Mouse (Mus musculus) limb, embryonic 14.5 days (tissue): ENCODE data around the gene Clec4a2. TPM values are rescaled to one million over a fixed set of nuclear protein-coding genes. Genes with fewer than 3 reads are reported as not detected.
"Not testable (repeated sequence)": the region's sequence is repeated elsewhere in the genome, so short reads cannot be mapped to it uniquely, and the experiment has no call there.

Experiments
- ATAC-seq: fragments of 200-750 bp; cut with Nextera tagmentation; 2 replicates; pipeline ENCODE4 v1.8.0; 2017; ENCODE audit warnings: low read depth, moderate number of reproducible peaks, moderate TSS enrichment; ENCODE audit not compliant: low FRiP score
- DNase-seq: peaks from one replicate; pipeline ENCODE4 v3.0.0-alpha.2; 2015; ENCODE audit warnings: low spot score
- H3K27ac ChIP-seq: fragments of 300-500 bp; sonication (generic); replicated peaks from 2 replicates; pipeline ENCODE4 v1.5.1; 2014; ENCODE audit warnings: low read depth, mild to moderate bottlenecking, low read length, moderate library complexity, mixed read lengths
- H3K27me3 ChIP-seq: fragments of 300-500 bp; sonication (generic); 2 replicates; pipeline ENCODE4 v1.6.1; 2014; ENCODE audit warnings: low read length, mixed read lengths; ENCODE audit not compliant: control insufficient read depth, insufficient read depth
- H3K36me3 ChIP-seq: fragments of 300-500 bp; sonication (generic); 2 replicates; pipeline ENCODE4 v1.6.1; 2014; ENCODE audit warnings: mild to moderate bottlenecking, low read length, moderate library complexity, mixed read lengths; ENCODE audit not compliant: control insufficient read depth, insufficient read depth
- H3K4me1 ChIP-seq: fragments of 300-500 bp; sonication (generic); 2 replicates; pipeline ENCODE4 v1.6.1; 2014; ENCODE audit warnings: antibody characterized with exemption, low read length, mixed read lengths; ENCODE audit not compliant: control insufficient read depth, insufficient read depth
- H3K4me2 ChIP-seq: fragments of 300-500 bp; sonication (generic); replicated peaks from 2 replicates; pipeline ENCODE4 v1.6.1; 2014; ENCODE audit warnings: low read depth, mild to moderate bottlenecking, low read length, moderate library complexity; ENCODE audit not compliant: severe bottlenecking
- H3K4me3 ChIP-seq: fragments of 300-500 bp; sonication (generic); replicated peaks from 2 replicates; pipeline ENCODE4 v1.5.1; 2014; ENCODE audit warnings: low read length
- H3K9ac ChIP-seq: fragments of 300-500 bp; sonication (generic); 2 replicates; pipeline ENCODE4 v1.6.1; 2014; ENCODE audit warnings: mild to moderate bottlenecking, low read depth, low read length, moderate library complexity; ENCODE audit not compliant: severe bottlenecking
- H3K9me3 ChIP-seq: fragments of 300-500 bp; sonication (generic); 2 replicates; pipeline ENCODE4 v1.6.1; 2016; ENCODE audit warnings: low read length; ENCODE audit not compliant: control insufficient read depth
- POLR2A ChIP-seq: fragments of 200-500 bp; IDR thresholded peaks from 2 replicates; pipeline ENCODE4 v1.8.0; 2012; ENCODE audit warnings: inconsistent platforms, mild to moderate bottlenecking, moderate library complexity, borderline replicate concordance; ENCODE audit not compliant: insufficient read depth, insufficient read length; ENCODE audit errors: extremely low read depth
- WGBS: fragments of 180-500 bp; shearing (Covaris S2); extraction: QIAGEN DNeasy Blood & Tissue Kit; methylation state at CpG from one replicate; pipeline ENCODE4 v1.1.7; 2014; 5-methylcytosine and 5-hydroxymethylcytosine counted together
- polyA plus RNA-seq, 2 experiments: library from polyadenylated mRNA; depleted of rRNA in 1 of 2; stranded (reverse) in 1 of 2; unstranded in 1 of 2; fragments of >200 nt; fragmentation: Nextera tagmentation in 1 of 2; extraction: Ambion mirVana in 1 of 2; gene quantifications; 2 replicates each; pipeline versions ENCODE4 v1.2.1 to v1.2.3; 2012 to 2014

Clec4a2 gene
- polyA plus RNA-seq (2012; rRNA removed) (1.9 and 2.3 TPM in 2 replicates), polyA plus RNA-seq (2014; fragmentation: Nextera tagmentation; extraction: Ambion mirVana) (4.5 and 5.9 TPM in 2 replicates)

GRCm38 (mm10) chr6:123106128-123106527, at the start of gene Clec4a2:
Gene Clec4a2 (plus strand): TSS chr6:123106428.
- not testable (repeated sequence) for H3K4me1 ChIP-seq, H3K4me3 ChIP-seq, H3K4me2 ChIP-seq, H3K9me3 ChIP-seq, H3K36me3 ChIP-seq, H3K27ac ChIP-seq, H3K27me3 ChIP-seq, DNase-seq, H3K9ac ChIP-seq, ATAC-seq
- WGBS: 57% methylated on average over 1 of the region's 1 CpGs

GRCm38 (mm10) chr6:123095125-123095843, 10.9 kb upstream of the Clec4a2 start:
- ATAC-seq: no peak
- no peak for DNase-seq
- H3K4me2 ChIP-seq: no peak overlapping the region
- no peaks in the 10 kb centered on the region for H3K27me3 ChIP-seq
- H3K9ac ChIP-seq: no peak overlapping the region
- H3K36me3 ChIP-seq: no peaks in the 10 kb centered on the region
- no peaks in the 10 kb centered on the region for H3K9me3 ChIP-seq
- no peak overlapping the region for H3K4me3 ChIP-seq
- H3K27ac ChIP-seq: no peak overlapping the region
- H3K4me1 ChIP-seq: no peaks in the 10 kb centered on the region
- TF ChIP-seq POLR2A: no peak
- 88% methylated on average over 4 of the region's 4 CpGs for WGBS

DNA sequence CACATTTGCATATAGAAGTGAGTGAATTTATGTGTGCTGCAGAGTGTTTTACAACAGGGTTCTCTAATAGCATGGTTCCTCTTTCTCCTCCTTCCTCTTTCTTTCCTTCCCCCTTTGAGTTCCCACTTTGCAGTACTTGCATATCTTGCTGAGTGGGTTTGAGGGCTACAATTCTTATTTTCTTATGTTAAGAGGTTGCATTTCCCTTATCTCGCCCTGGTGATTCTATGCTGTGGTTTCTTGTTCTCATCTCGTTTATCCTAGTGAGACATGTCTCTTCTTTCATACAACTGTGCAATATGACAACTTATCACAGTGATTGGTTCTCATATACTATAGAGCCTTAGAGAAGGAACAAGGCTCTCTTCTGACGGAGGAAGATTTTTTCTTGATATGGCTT, 17.0 kb downstream of the Clec4a2 start:
- no peaks in the 10 kb centered on the region for H3K36me3 ChIP-seq
- WGBS: 72% methylated on average over 3 of the region's 3 CpGs
- H3K27ac ChIP-seq: no peak overlapping the region
- H3K27me3 ChIP-seq: no peaks in the 10 kb centered on the region
- ATAC-seq: no peak
- H3K9me3 ChIP-seq: no peaks in the 10 kb centered on the region
- no peak overlapping the region for H3K4me2 ChIP-seq
- H3K9ac ChIP-seq: no peak overlapping the region
- H3K4me3 ChIP-seq: no peak overlapping the region
- no peak for DNase-seq
- no peaks in the 10 kb centered on the region for H3K4me1 ChIP-seq
- TF ChIP-seq POLR2A: no peak

DNA sequence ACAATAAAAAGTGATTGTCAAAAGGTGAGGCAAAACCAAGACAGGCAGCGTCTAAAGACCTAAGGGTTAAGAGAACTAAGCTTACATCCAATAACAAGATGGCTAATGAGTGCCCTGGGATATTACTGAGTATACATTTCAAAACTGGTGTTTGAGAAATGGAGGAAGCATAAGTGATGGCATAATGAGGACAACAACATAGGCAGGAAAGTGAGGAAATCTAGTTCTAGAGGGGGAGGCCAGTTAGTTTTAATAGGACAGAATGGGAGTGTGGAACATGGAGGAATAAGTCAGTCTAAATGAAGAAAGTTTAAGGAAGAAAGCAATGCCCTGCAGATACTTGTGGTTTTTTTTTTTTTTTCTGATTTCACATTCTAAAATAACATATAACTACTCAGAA, 20.9 kb downstream of the Clec4a2 start:
- WGBS: 61% methylated on average over 1 of the region's 1 CpGs
- DNase-seq (no peak), ATAC-seq (no peak)
- no peaks in the 10 kb centered on the region for H3K36me3 ChIP-seq
- H3K4me1 ChIP-seq: no peaks in the 10 kb centered on the region
- no peak overlapping the region for H3K27ac ChIP-seq
- no peak overlapping the region for H3K4me2 ChIP-seq
- H3K27me3 ChIP-seq: no peaks in the 10 kb centered on the region
- H3K9me3 ChIP-seq: no peaks in the 10 kb centered on the region
- no peak for TF ChIP-seq POLR2A
- no peak overlapping the region for H3K9ac ChIP-seq
- no peak overlapping the region for H3K4me3 ChIP-seq

GRCm38 (mm10) chr6:123137766-123138526, 31.7 kb downstream of the Clec4a2 start:
- not testable (repeated sequence) for H3K4me2 ChIP-seq, ATAC-seq, H3K27ac ChIP-seq, H3K27me3 ChIP-seq, H3K36me3 ChIP-seq, DNase-seq, H3K9me3 ChIP-seq, H3K4me3 ChIP-seq, H3K4me1 ChIP-seq, H3K9ac ChIP-seq
- 72% methylated on average over 26 of the region's 29 CpGs for WGBS
